Comparison of ENCODE assay signal across 24 mouse cellular contexts in the genomic region with DNA sequence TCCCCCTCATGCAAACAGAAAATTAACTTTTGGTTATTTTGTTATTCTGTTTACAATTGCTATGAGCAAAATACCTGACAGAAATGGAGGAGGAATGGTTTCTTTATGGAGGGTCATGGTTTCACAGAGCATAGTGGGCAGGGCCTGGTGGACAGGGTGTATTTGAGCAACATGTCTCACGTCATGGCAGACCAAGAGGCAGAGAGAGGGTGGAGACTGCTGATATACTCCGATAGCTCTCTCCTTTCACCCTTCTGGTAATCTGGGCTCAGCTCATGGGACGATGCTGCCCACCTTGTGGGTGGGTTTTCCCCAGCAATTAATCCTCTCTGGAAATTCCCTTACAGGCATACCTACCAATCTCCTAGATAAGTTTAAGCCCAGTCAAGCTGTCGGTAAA. TPM values are rescaled to one million over a fixed set of nuclear protein-coding genes. Genes with fewer than 3 reads are reported as not detected.
DNase-seq lines count a peak whose midpoint lies in the region; ATAC-seq and TF ChIP-seq lines count a peak whose summit lies in the region.
"Had no signal": no experiment of that assay in that cellular context is flagged by ENCODE, and none has a peak within 500 bp of the region (broad histone marks: within the 10 kb centered on the region; RNA-seq: fewer than 3 reads in every experiment).

No protein-coding gene starts in this region.

- peaks cover 7% of the 10 kb centered on the region for H3K4me1 ChIP-seq in kidney, adult 2 months (ENCODE audit: control insufficient read depth, insufficient read depth, low read length)
- no peaks in the 10 kb centered on the region for H3K4me1 ChIP-seq in midbrain, embryonic 11.5 days (ENCODE audit: control insufficient read depth, insufficient read depth, low read length)
- H3K4me1 ChIP-seq in midbrain, embryonic 13.5 days (replicated peaks): no peaks in the 10 kb centered on the region
- no peaks in the 10 kb centered on the region for H3K4me1 ChIP-seq in hindbrain, embryonic 13.5 days (replicated peaks)
- H3K4me1 ChIP-seq: embryonic facial prominence, embryonic 10.5 days; forebrain, embryonic 13.5 days had no signal

- no peak for TF ChIP-seq POLR2A in kidney, adult 2 months (IDR thresholded peaks at IDR 0.05; ENCODE audit: low read depth, low read length)

- no peak overlapping the region for H3K9ac ChIP-seq in midbrain, embryonic 11.5 days (ENCODE audit: low read length)
- H3K9ac ChIP-seq in midbrain, embryonic 13.5 days (replicated peaks): no peak overlapping the region
- H3K9ac ChIP-seq in hindbrain, embryonic 13.5 days: no peak overlapping the region
- H3K9ac ChIP-seq: forebrain, embryonic 13.5 days; forebrain, postnatal 0 days; heart, embryonic 13.5 days; hindbrain, embryonic 14.5 days had no signal

- peaks cover 4% of the 10 kb centered on the region for H3K36me3 ChIP-seq in kidney, adult 2 months (ENCODE audit: control insufficient read depth, insufficient read depth, low read length)
- H3K36me3 ChIP-seq in midbrain, embryonic 11.5 days (ENCODE audit: control insufficient read depth, insufficient read depth, low read length): peaks cover 3% of the 10 kb centered on the region; the same call in 1 of the 2 replicates
- H3K36me3 ChIP-seq in midbrain, embryonic 13.5 days: peaks cover 34% of the 10 kb centered on the region
- H3K36me3 ChIP-seq in hindbrain, embryonic 13.5 days: peaks cover 36% of the 10 kb centered on the region

- no peaks in the 10 kb centered on the region for H3K27me3 ChIP-seq in kidney, adult 2 months (replicated peaks; ENCODE audit: control insufficient read depth, insufficient read depth, low read length)
- no peaks in the 10 kb centered on the region for H3K27me3 ChIP-seq in midbrain, embryonic 11.5 days (ENCODE audit: control insufficient read depth, insufficient read depth, low read length)
- H3K27me3 ChIP-seq in midbrain, embryonic 13.5 days: no peaks in the 10 kb centered on the region
- no peaks in the 10 kb centered on the region for H3K27me3 ChIP-seq in hindbrain, embryonic 13.5 days
- H3K27me3 ChIP-seq: forebrain, embryonic 13.5 days; heart, embryonic 13.5 days had no signal

- peak; percentile 32 for DNase-seq in kidney, adult 2 months
- DNase-seq in kidney, adult 11 months: no peak
- peak; percentile 49 for DNase-seq in midbrain, embryonic 11.5 days (ENCODE audit: low spot score, missing footprints)
- no peak for DNase-seq in thymus, postnatal 4 days
- DNase-seq: adrenal gland, adult 8-10 months; adrenal gland, postnatal 36 days; cerebellum, adult 2 months; cerebellum, postnatal 10 days; forebrain, postnatal 0 days; gastrocnemius, postnatal 14 days had no signal

- no peak overlapping the region for H3K4me3 ChIP-seq in kidney, adult 2 months (ENCODE audit: insufficient read depth, low read depth, low read length)
- H3K4me3 ChIP-seq in midbrain, embryonic 11.5 days (ENCODE audit: low read depth, low read length): no peak overlapping the region
- H3K4me3 ChIP-seq in midbrain, embryonic 13.5 days (replicated peaks): no peak overlapping the region
- H3K4me3 ChIP-seq in hindbrain, embryonic 13.5 days: no peak overlapping the region
- H3K4me3 ChIP-seq: embryonic facial prominence, embryonic 10.5 days; forebrain, embryonic 13.5 days; heart, embryonic 13.5 days had no signal

- no peak for TF ChIP-seq CTCF in kidney, adult 2 months (conservative IDR thresholded peaks at IDR 0.05; ENCODE audit: insufficient read depth, insufficient read length, low read depth, low read length)

- no peak overlapping the region for H3K4me2 ChIP-seq in midbrain, embryonic 11.5 days
- no peak overlapping the region for H3K4me2 ChIP-seq in midbrain, embryonic 13.5 days (replicated peaks)
- H3K4me2 ChIP-seq in hindbrain, embryonic 13.5 days: no peak overlapping the region
- H3K4me2 ChIP-seq: forebrain, embryonic 13.5 days; heart, embryonic 13.5 days; hindbrain, embryonic 14.5 days had no signal

- no peak for ATAC-seq in midbrain, embryonic 11.5 days (ENCODE audit: low FRiP score)
- ATAC-seq in midbrain, embryonic 13.5 days: no peak
- ATAC-seq in megakaryocyte progenitor cell, adult 5-6 weeks (replicated peaks; ENCODE audit: poor library complexity): peak; percentile 17; the same call in 1 of the 2 replicates
- no peak for ATAC-seq in hindbrain, embryonic 13.5 days (ENCODE audit: low FRiP score)
- ATAC-seq: forebrain, embryonic 13.5 days; forebrain, postnatal 0 days had no signal

- H3K27ac ChIP-seq in kidney, adult 2 months (ENCODE audit: insufficient read depth, low read depth, low read length): no peak overlapping the region
- H3K27ac ChIP-seq in midbrain, embryonic 11.5 days (ENCODE audit: low read depth, low read length): no peak overlapping the region
- no peak overlapping the region for H3K27ac ChIP-seq in midbrain, embryonic 13.5 days
- H3K27ac ChIP-seq in hindbrain, embryonic 13.5 days: no peak overlapping the region
- H3K27ac ChIP-seq: embryonic facial prominence, embryonic 10.5 days; forebrain, embryonic 13.5 days; heart, embryonic 13.5 days; hindbrain, embryonic 14.5 days had no signal

- no peaks in the 10 kb centered on the region for H3K9me3 ChIP-seq in midbrain, embryonic 11.5 days (ENCODE audit: control insufficient read depth, low read length)
- no peaks in the 10 kb centered on the region for H3K9me3 ChIP-seq in midbrain, embryonic 13.5 days
- H3K9me3 ChIP-seq in hindbrain, embryonic 13.5 days: no peaks in the 10 kb centered on the region
- H3K9me3 ChIP-seq: embryonic facial prominence, embryonic 10.5 days; forebrain, embryonic 13.5 days; heart, embryonic 13.5 days had no signal

- 51% methylated on average over 4 of the region's 4 CpGs for WGBS in kidney, adult 2 months
- 87% methylated on average over 4 of the region's 4 CpGs for WGBS in midbrain, embryonic 11.5 days
- 82% methylated on average over 4 of the region's 4 CpGs for WGBS in midbrain, embryonic 13.5 days
- WGBS in hindbrain, embryonic 13.5 days: 90% methylated on average over 4 of the region's 4 CpGs

RNA-seq across cellular contexts. Expression of a gene that starts 15.5 kb away (rescaled TPM):
- 31.6 and 34.3 TPM in 2 replicates for polyA plus RNA-seq in kidney, adult 2 months (2012; rRNA removed)
- polyA plus RNA-seq in midbrain, embryonic 11.5 days (2014; fragmentation: Nextera tagmentation; extraction: Ambion mirVana): 61.7 and 67.7 TPM in 2 replicates
- 57.9 and 59.3 TPM in 2 replicates for polyA plus RNA-seq in midbrain, embryonic 13.5 days (2015; fragmentation: Nextera tagmentation; extraction: Ambion mirVana)
- 89.7 and 105 TPM in 2 replicates for total RNA-seq in megakaryocyte progenitor cell, adult 5-6 weeks (2015)
- 62.0 and 74.7 TPM in 2 replicates for total RNA-seq in megakaryocyte progenitor cell, adult 5-6 weeks (2017)
- polyA plus RNA-seq in hindbrain, embryonic 13.5 days (2015; fragmentation: Nextera tagmentation; extraction: Ambion mirVana): 63.0 and 63.7 TPM in 2 replicates

RNA-seq across cellular contexts. Expression of a gene that starts 25.0 kb away (rescaled TPM):
- 20.8 and 27.6 TPM in 2 replicates for polyA plus RNA-seq in kidney, adult 2 months (2012; rRNA removed)
- 16.3 and 17.4 TPM in 2 replicates for polyA plus RNA-seq in midbrain, embryonic 11.5 days (2014; fragmentation: Nextera tagmentation; extraction: Ambion mirVana)
- 7.6 and 8.3 TPM in 2 replicates for polyA plus RNA-seq in midbrain, embryonic 13.5 days (2015; fragmentation: Nextera tagmentation; extraction: Ambion mirVana)
- total RNA-seq in megakaryocyte progenitor cell, adult 5-6 weeks (2015): 41.6 and 45.7 TPM in 2 replicates
- 40.8 and 50.4 TPM in 2 replicates for total RNA-seq in megakaryocyte progenitor cell, adult 5-6 weeks (2017)
- 8.4 and 8.7 TPM in 2 replicates for polyA plus RNA-seq in hindbrain, embryonic 13.5 days (2015; fragmentation: Nextera tagmentation; extraction: Ambion mirVana)

RNA-seq across cellular contexts. Expression of a gene that starts 42.3 kb away (rescaled TPM):
- not detected in 2 replicates for polyA plus RNA-seq in kidney, adult 2 months (2012; rRNA removed)
- not detected in 2 replicates for polyA plus RNA-seq in midbrain, embryonic 11.5 days (2014; fragmentation: Nextera tagmentation; extraction: Ambion mirVana)
- polyA plus RNA-seq in midbrain, embryonic 13.5 days (2015; fragmentation: Nextera tagmentation; extraction: Ambion mirVana): not detected in 2 replicates
- not detected in 2 replicates for total RNA-seq in megakaryocyte progenitor cell, adult 5-6 weeks (2015)
- total RNA-seq in megakaryocyte progenitor cell, adult 5-6 weeks (2017): not detected in 2 replicates
- not detected in 2 replicates for polyA plus RNA-seq in hindbrain, embryonic 13.5 days (2015; fragmentation: Nextera tagmentation; extraction: Ambion mirVana)
- total RNA-seq: adrenal gland, adult 8-10 months; adrenal gland, postnatal 36 days; ES-E14; forebrain, postnatal 0 days; gastrocnemius, adult 18-20 months; gastrocnemius, postnatal 14 days; heart, adult 8-10 months; hematopoietic stem cell, adult 5-6 weeks had no signal
- polyA plus RNA-seq: cerebellum, adult 2 months; embryonic facial prominence, embryonic 10.5 days; embryonic facial prominence, embryonic 14.5 days; forebrain, embryonic 13.5 days; forebrain, postnatal 0 days; gonadal fat pad, adult 2 months; heart, embryonic 13.5 days; heart, postnatal 0 days; hindbrain, embryonic 14.5 days had no signal

Comparison
In these comparisons a context has a peak if more than half of its experiments do, and no peak if none do; other contexts are left out.
1. DNase-seq: peak in kidney, adult 2 months (single experiment) and midbrain, embryonic 11.5 days (single experiment); none in kidney, adult 11 months (single experiment) and thymus, postnatal 4 days (single experiment).